Mouse (Mus musculus) CH12F3 (cell line): ENCODE measurements around the gene 6430628N08Rik.

Experiments used
- in situ Hi-C: fragments of 300-500 bp; cut with MboI; formaldehyde crosslinking; loops from 2 replicates; pipeline ENCODE4 v1.14.3; 2020; ENCODE audit warnings: low sequenced_read_pairs

The 6430628N08Rik gene

GRCm38 (mm10) chr4:115938276-115939160 is 48.1 kb downstream of the 6430628N08Rik start:
- in situ Hi-C loops: no loop called here

- in situ Hi-C loops: no loop called here
These were observed 49.0 kb downstream of the 6430628N08Rik start, which contains the start of gene Dmbx1 for GRCm38 (mm10) chr4:115939295-115940102. Gene Dmbx1 (minus strand): TSS chr4:115939926.

GRCm38 (mm10) chr4:115940681-115941080 is 50.2 kb downstream of the 6430628N08Rik start:
- in situ Hi-C loops: no loop called here

- in situ Hi-C loops: no loop called here
These were observed 50.9 kb downstream of the 6430628N08Rik start for GRCm38 (mm10) chr4:115941242-115941820.

- in situ Hi-C loops: no loop called here
These were observed 53.3 kb downstream of the 6430628N08Rik start for GRCm38 (mm10) chr4:115943669-115944314.
